Mouse (Mus musculus) spleen, adult 2 months (tissue): Measurements from ENCODE around the gene Lat. TPM values are rescaled to one million over a fixed set of nuclear protein-coding genes. Genes with fewer than 3 reads are reported as not detected.

Experiments
- DNase-seq, 2 experiments: peaks; one replicate each; pipeline versions ENCODE4 v3.0.0 to v3.0.0-alpha.2; 2012 to 2021; ENCODE audit warnings: low spot score in 2 of 2, low read depth in 1 of 2
- H3K27ac ChIP-seq: fragments of 200-500 bp; 2 replicates; pipeline ENCODE4 v1.5.1; 2012; ENCODE audit warnings: low read length, inconsistent platforms; ENCODE audit not compliant: insufficient read depth
- H3K27me3 ChIP-seq: fragments of 200-500 bp; 2 replicates; pipeline ENCODE4 v1.6.1; 2012; ENCODE audit warnings: mild to moderate bottlenecking, moderate library complexity, low read length, inconsistent platforms; ENCODE audit not compliant: control insufficient read depth, insufficient read depth
- H3K36me3 ChIP-seq: fragments of 200-500 bp; 2 replicates; pipeline ENCODE4 v1.6.1; 2012; ENCODE audit warnings: mild to moderate bottlenecking, low read length, inconsistent platforms; ENCODE audit not compliant: control insufficient read depth, insufficient read depth
- H3K4me1 ChIP-seq: fragments of 200-500 bp; 2 replicates; pipeline ENCODE4 v1.6.1; 2011; ENCODE audit warnings: inconsistent platforms; ENCODE audit not compliant: control insufficient read depth, insufficient read depth, insufficient read length
- H3K4me3 ChIP-seq: fragments of 200-500 bp; 2 replicates; pipeline ENCODE4 v1.5.1; 2011; ENCODE audit warnings: mild to moderate bottlenecking, inconsistent platforms; ENCODE audit not compliant: insufficient read depth, insufficient read length; ENCODE audit errors: extremely low read depth
- CTCF ChIP-seq: fragments of 200-500 bp; IDR thresholded peaks from 2 replicates; pipeline ENCODE4 v1.5.1; 2011; ENCODE audit warnings: mild to moderate bottlenecking, inconsistent platforms; ENCODE audit not compliant: insufficient read depth, insufficient read length, insufficient replicate concordance; ENCODE audit errors: extremely low read depth
- POLR2A ChIP-seq: fragments of 200-500 bp; IDR thresholded peaks from 2 replicates; pipeline ENCODE4 v1.6.1; 2011; ENCODE audit warnings: low read depth, low read length, inconsistent platforms
- WGBS: fragments of 180-500 bp; shearing (Covaris S2); methylation state at CpG from one replicate; pipeline ENCODE4 v1.1.7; 2018; 5-methylcytosine and 5-hydroxymethylcytosine counted together
- polyA plus RNA-seq: library from polyadenylated mRNA; depleted of rRNA; stranded (reverse); fragments of >200 nt; gene quantifications from 2 replicates; pipeline ENCODE4 v1.2.3, GENCODE M21; 2012

Lat gene
- polyA plus RNA-seq, 1 experiment: 164 TPM

GRCm38 (mm10) chr7:126348293-126348692 is 21.1 kb downstream of the Lat start:
- H3K4me1 ChIP-seq: peaks cover under 1% of the 10 kb centered on the region; the same call in 1 of the 2 replicates
- DNase-seq: no peak
- no peaks in the 10 kb centered on the region for H3K27me3 ChIP-seq
- TF ChIP-seq POLR2A (no peak), CTCF (no peak)
- H3K27ac ChIP-seq: no peak overlapping the region
- no peak overlapping the region for H3K4me3 ChIP-seq
- no peaks in the 10 kb centered on the region for H3K36me3 ChIP-seq
- 66% methylated on average over 8 of the region's 8 CpGs for WGBS

DNA sequence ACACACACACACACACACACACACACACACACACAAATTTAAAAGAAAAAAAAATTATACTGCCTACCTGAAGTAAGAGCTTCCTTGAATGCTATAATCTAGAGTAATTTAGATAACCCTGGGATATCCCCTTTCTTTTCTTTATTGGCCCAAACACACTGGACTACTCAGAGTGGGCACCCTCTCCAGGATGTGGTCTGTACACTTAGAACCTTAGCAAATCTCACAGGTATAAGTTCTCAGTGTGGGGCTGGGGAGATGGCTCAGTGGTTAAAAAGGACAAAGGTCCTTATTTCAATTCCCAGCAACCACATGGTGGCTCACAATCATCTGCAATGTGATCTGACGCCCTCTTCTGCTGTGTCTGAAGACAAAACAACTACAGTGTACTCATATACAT is 22.3 kb downstream of the Lat start:
- no peak for TF ChIP-seq CTCF
- no peak for TF ChIP-seq POLR2A
- Histone ChIP-seq H3K36me3 (no peaks in the 10 kb centered on the region), H3K27me3 (no peaks in the 10 kb centered on the region), H3K4me3 (no peak overlapping the region), H3K27ac (no peak overlapping the region), H3K4me1 (no peaks in the 10 kb centered on the region)
- WGBS: 24% methylated on average over 1 of the region's 1 CpGs
- DNase-seq: no peak

DNA sequence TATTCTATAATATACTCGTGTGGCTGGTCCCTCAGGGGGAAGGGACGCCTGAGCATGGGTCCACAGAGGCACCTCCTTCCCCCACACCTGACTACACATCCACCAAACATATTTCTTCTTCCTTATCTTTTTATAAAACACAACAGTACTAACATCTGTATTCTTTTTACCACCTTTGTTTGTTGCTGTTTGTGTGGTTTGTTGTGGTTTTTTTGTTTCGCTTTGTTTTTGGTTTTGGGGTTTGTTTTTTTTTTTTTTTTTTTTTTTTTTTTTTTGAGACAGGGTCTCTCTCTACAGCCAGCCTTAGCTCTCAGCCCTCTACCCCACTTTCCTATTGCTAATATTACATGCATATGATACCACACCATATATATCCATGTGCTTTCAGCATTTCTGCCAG is 23.4 kb downstream of the Lat start:
- TF ChIP-seq POLR2A (no peak), CTCF (no peak)
- WGBS: 32% methylated on average over 3 of the region's 3 CpGs
- Histone ChIP-seq H3K4me1 (no peaks in the 10 kb centered on the region), H3K27ac (no peak overlapping the region), H3K27me3 (no peaks in the 10 kb centered on the region), H3K4me3 (no peak overlapping the region), H3K36me3 (no peaks in the 10 kb centered on the region)
- DNase-seq: no peak

GRCm38 (mm10) chr7:126345557-126345956 is 23.8 kb downstream of the Lat start:
- H3K27me3 ChIP-seq: no peaks in the 10 kb centered on the region
- no peak for TF ChIP-seq POLR2A
- TF ChIP-seq CTCF: no peak
- no peaks in the 10 kb centered on the region for H3K36me3 ChIP-seq
- 76% methylated on average over 3 of the region's 3 CpGs for WGBS
- no peak overlapping the region for H3K4me3 ChIP-seq
- no peak overlapping the region for H3K27ac ChIP-seq
- H3K4me1 ChIP-seq: peaks cover 2% of the 10 kb centered on the region; the same call in 1 of the 2 replicates
- no peak for DNase-seq

DNA sequence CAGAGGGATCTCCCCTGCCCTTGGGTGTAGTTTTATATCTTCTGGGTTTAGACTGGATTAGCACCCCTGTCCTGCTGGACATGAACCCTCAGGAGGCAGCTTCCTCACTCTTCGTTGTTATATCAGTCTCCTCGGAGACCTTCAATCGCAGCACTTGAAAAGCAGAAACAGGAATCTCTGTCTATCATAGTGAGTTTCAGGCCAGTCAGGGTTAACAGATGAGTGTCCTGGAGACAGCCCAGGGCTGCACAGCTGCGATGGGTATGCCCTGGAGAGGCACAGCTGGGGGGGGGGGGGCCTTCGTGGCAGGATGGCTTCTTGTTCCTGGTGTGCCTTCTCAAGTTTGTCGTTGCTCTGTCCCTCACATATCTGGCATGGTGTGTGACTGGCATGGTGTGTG is 28.5 kb downstream of the Lat start:
- TF ChIP-seq POLR2A (no peak), CTCF (no peak)
- no peak overlapping the region for H3K4me3 ChIP-seq
- peaks cover 3% of the 10 kb centered on the region; the same call in 1 of the 2 replicates for H3K4me1 ChIP-seq
- DNase-seq: no peak
- 19% methylated on average over 6 of the region's 6 CpGs for WGBS
- H3K27me3 ChIP-seq: no peaks in the 10 kb centered on the region
- no peaks in the 10 kb centered on the region for H3K36me3 ChIP-seq
- H3K27ac ChIP-seq: no peak overlapping the region

- no peak overlapping the region for H3K4me3 ChIP-seq
- H3K27ac ChIP-seq: peak overlapping the region; percentile 43; the same call in 1 of the 2 replicates
- DNase-seq: no peak
- peaks cover 3% of the 10 kb centered on the region; the same call in 1 of the 2 replicates for H3K4me1 ChIP-seq
- TF ChIP-seq POLR2A (no peak), CTCF (no peak)
- no peaks in the 10 kb centered on the region for H3K27me3 ChIP-seq
- WGBS: 34% methylated on average over 6 of the region's 6 CpGs
- H3K36me3 ChIP-seq: no peaks in the 10 kb centered on the region
Measured at GRCm38 (mm10) chr7:126340206-126340618, 29.2 kb downstream of the Lat start.

DNA sequence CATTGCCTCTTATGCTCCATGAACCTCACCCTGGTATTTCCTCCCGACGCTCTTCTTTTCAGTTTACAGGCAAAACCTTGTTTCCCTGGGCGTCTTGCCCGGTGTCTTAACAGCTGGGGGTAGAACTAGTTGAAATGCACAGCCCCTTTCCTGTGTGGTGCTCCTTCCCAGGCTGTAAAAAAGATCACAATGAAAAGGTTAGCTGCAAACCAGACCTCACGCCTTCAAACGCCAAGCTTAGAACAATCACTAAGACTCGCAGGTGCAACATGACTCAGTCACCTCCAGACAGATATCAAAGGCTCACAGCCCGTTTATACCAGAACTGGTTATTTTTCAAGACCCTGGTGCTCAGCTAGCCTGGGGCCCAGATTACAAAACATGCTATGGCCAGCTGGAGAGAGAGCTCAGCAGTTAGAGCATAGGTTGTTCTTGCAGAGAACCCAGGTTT is 29.8 kb downstream of the Lat start:
- peak in 1 of 2 experiments; percentile 18 for DNase-seq
- TF ChIP-seq CTCF: no peak
- TF ChIP-seq POLR2A: no peak
- WGBS: 53% methylated on average over 8 of the region's 8 CpGs
- Histone ChIP-seq H3K27ac (peak overlapping the region; percentile 58), H3K36me3 (no peaks in the 10 kb centered on the region), H3K4me3 (no peak overlapping the region), H3K27me3 (no peaks in the 10 kb centered on the region), H3K4me1 (peaks cover 3% of the 10 kb centered on the region; the same call in 1 of the 2 replicates)

DNA sequence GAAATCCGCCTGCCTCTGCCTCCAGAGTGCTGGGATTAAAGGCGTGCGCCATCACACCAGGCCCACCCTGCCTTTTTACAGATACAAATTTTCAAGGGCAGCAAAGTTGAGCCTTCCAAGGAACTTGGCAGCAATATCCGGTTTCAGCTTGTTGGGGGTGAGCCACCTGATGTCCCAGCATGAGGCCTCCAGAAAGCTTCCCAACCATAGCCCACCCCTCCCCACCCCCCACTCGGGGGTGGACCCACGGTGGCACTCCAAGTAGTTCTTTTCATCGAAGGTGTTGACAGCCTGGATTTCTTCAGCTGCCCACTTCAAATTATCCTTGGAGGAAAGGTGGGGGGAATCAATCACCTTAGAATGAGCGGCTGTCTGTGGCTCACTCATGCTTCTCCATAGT is 30.5 kb downstream of the Lat start:
- TF ChIP-seq POLR2A: no peak
- no peak for TF ChIP-seq CTCF
- no peak overlapping the region for H3K4me3 ChIP-seq
- H3K36me3 ChIP-seq: no peaks in the 10 kb centered on the region
- DNase-seq: no peak
- no peaks in the 10 kb centered on the region for H3K27me3 ChIP-seq
- H3K27ac ChIP-seq: peak overlapping the region; percentile 58
- H3K4me1 ChIP-seq: peaks cover 3% of the 10 kb centered on the region; the same call in 1 of the 2 replicates
- WGBS: 84% methylated on average over 8 of the region's 8 CpGs
